Mouse (Mus musculus): ENCODE data around the gene Cntnap5c.
"Not testable (repeated sequence)": the region's sequence is repeated elsewhere in the genome, so short reads cannot be mapped to it uniquely, and the experiment has no call there.

Cntnap5c gene

GRCm38 (mm10) chr17:57768622-57769610 lies at the start of gene Cntnap5c:
Gene Cntnap5c (plus strand): TSS chr17:57769570.
- peak; percentile 10 to 24 for DNase-seq (ENCODE audit: low spot score in 2 of 2)

GRCm38 (mm10) chr17:57742119-57742518 lies 27.3 kb upstream of the Cntnap5c start, which contains the start of gene Gm21834:
Gene Gm21834 (minus strand): TSS chr17:57742219.
- no peak for DNase-seq (ENCODE audit: low spot score in 2 of 2)

- no peak for DNase-seq (ENCODE audit: low spot score in 2 of 2)
Observed at GRCm38 (mm10) chr17:57758033-57758432, 11.3 kb upstream of the Cntnap5c start.

GRCm38 (mm10) chr17:57767306-57767705 lies 2.1 kb upstream of the Cntnap5c start:
- DNase-seq (ENCODE audit: low spot score in 2 of 2) = no peak

- peak in 1 of 2 experiments; percentile 18 for DNase-seq (ENCODE audit: low spot score in 2 of 2)
Observed at GRCm38 (mm10) chr17:57770904-57771303, 1.5 kb downstream of the Cntnap5c start.

GRCm38 (mm10) chr17:57788161-57788799 lies 18.9 kb downstream of the Cntnap5c start:
- DNase-seq (ENCODE audit: low spot score in 2 of 2) = no peak

GRCm38 (mm10) chr17:57795408-57795807 lies 26.0 kb downstream of the Cntnap5c start:
- no peak for DNase-seq (ENCODE audit: low spot score in 2 of 2)

GRCm38 (mm10) chr17:57796668-57797311 lies 27.4 kb downstream of the Cntnap5c start:
- DNase-seq (ENCODE audit: low spot score in 2 of 2) = no peak

- no peak for DNase-seq (ENCODE audit: low spot score in 2 of 2)
Observed at GRCm38 (mm10) chr17:57799414-57799985, 30.1 kb downstream of the Cntnap5c start.

GRCm38 (mm10) chr17:57801180-57801579 lies 31.8 kb downstream of the Cntnap5c start:
- no peak for DNase-seq (ENCODE audit: low spot score in 2 of 2)

GRCm38 (mm10) chr17:57837090-57837971 lies 68.0 kb downstream of the Cntnap5c start:
- no peak for DNase-seq (ENCODE audit: low spot score in 2 of 2)

- DNase-seq (ENCODE audit: low spot score in 2 of 2) = not testable (repeated sequence)
Observed at GRCm38 (mm10) chr17:57855811-57856210, 86.4 kb downstream of the Cntnap5c start.

- DNase-seq (ENCODE audit: low spot score in 2 of 2) = no peak
Observed at GRCm38 (mm10) chr17:57865996-57866395, 96.6 kb downstream of the Cntnap5c start.

GRCm38 (mm10) chr17:57887742-57888389 lies 118.5 kb downstream of the Cntnap5c start:
- DNase-seq (ENCODE audit: low spot score in 2 of 2) = no peak

- DNase-seq (ENCODE audit: low spot score in 2 of 2) = no peak
Observed at GRCm38 (mm10) chr17:57911770-57912293, 142.5 kb downstream of the Cntnap5c start.

- DNase-seq (ENCODE audit: low spot score in 2 of 2) = no peak
Observed at GRCm38 (mm10) chr17:57984230-57984629, 214.9 kb downstream of the Cntnap5c start.

- no peak for DNase-seq (ENCODE audit: low spot score in 2 of 2)
Observed at GRCm38 (mm10) chr17:57988420-57988819, 219.1 kb downstream of the Cntnap5c start.

- DNase-seq (ENCODE audit: low spot score in 2 of 2) = no peak
Observed at GRCm38 (mm10) chr17:57996461-57996860, 227.1 kb downstream of the Cntnap5c start.

- DNase-seq (ENCODE audit: low spot score in 2 of 2) = no peak
Observed at GRCm38 (mm10) chr17:57999080-57999479, 229.7 kb downstream of the Cntnap5c start.

- DNase-seq (ENCODE audit: low spot score in 2 of 2) = no peak
Observed at GRCm38 (mm10) chr17:58002845-58003244, 233.5 kb downstream of the Cntnap5c start.
